Mouse (Mus musculus): ENCODE results near the gene Ybx1.

Gene Ybx1

DNA sequence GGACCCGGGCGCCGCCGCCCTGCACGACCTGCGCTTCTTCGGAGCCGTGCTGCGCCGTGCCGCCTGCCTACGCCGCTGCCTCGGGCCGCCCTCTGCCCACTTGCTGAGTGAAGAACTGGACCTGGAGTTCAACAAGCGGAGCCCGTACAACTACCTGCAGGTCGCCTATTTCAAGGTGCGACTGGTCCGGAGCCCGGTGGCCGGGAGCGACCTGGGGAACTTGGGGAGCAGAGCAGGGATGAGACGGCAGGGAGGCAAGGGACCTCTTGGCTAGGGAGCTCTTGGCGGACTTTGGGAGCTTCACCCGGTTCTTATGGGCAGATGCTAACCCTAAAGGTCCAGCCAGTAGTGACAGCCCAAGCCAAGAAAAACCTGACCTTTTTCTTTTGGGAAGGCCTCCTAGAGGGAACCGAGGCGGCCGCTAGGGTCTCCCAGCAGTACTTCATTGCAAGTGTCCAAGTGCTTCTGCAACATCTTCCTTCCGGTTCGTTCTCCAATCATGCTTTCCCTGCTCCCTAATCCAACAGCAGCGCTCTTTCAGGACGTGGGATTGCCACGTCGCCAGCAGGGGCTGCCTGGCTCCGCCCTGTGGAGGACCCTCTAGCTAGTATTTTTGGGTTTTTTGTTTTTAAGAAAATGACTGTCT, 61.0 kb downstream of the Ybx1 start:
- DNase-seq = peak in 1 of 2 experiments; percentile 67

DNA sequence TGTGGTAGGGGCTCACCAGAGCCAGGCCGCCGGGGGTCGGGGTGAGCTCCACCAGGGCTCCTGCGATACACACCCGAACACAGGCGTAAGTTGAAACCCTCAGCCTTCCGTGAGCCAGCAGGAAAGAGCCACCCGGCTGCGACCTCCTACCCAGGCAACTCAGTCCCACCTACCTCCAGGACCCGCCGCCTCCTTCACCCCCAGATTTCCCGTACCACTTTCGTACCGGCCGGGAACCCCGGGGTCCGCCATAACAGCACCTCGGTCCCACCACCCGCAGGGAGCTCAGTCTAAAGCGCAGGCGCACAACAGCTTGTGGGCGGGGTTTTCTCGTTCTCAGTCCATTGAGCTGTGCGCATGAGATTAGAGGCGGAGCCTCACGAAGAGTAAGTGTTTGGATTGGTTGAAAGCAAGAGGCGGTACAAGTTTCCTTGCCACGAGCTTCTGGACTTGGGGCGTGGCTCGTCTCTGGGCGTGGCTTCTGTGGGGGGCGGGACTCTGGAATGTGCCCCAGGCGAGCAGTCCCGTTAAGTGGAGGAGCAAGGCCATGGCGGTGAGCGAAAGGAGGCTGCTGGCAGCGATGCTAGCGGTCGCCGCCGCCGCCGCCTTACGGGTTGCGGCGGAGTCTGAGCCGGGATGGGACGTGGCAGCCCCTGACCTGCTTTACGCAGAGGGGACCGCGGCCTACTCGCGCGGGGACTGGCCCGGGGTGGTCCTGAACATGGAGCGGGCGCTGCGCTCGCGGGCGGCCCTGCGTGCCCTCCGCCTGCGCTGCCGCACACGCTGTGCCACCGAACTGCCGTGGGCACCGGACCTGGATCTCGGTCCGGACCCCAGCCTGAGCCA, 61.8 kb downstream of the Ybx1 start, which contains the start of the genes AU022252 and P3h1:
Gene AU022252 (minus strand): TSS at position 303 of the 846 bp plus-strand sequence.
Gene P3h1 (plus strand): TSS at position 506 of the 846 bp plus-strand sequence.
- peak; percentile 99 for DNase-seq
